Mouse (Mus musculus) stomach, postnatal 0 days (tissue): ENCODE data around the gene Ispd.

Experiments
- CTCF ChIP-seq: IDR thresholded peaks from 2 replicates; pipeline ENCODE4 v1.5.1; 2016; ENCODE audit warnings: antibody characterized with exemption, low read depth, mild to moderate bottlenecking, moderate library complexity
- EP300 ChIP-seq: optimal IDR thresholded peaks from 2 replicates; pipeline ENCODE3; 2016; ENCODE audit warnings: antibody characterized with exemption

- TF ChIP-seq CTCF (no peak), EP300 (no peak)
These were observed 21.2 kb upstream of the Ispd start for GRCm38 (mm10) chr12:36360064-36360463.
